Mouse (Mus musculus) E14TG2a.4 (cell line): ENCODE measurements around the gene Tmem246.
A peak's percentile ranks its signal among the peaks of the same experiment; 100 is the strongest.

Experiments
- H3K27me3 ChIP-seq: 2 replicates; pipeline ENCODE4 v1.6.1; 2014; ENCODE audit warnings: low read length, control low read depth; ENCODE audit not compliant: insufficient read depth
- H3K36me3 ChIP-seq: 2 replicates; pipeline ENCODE4 v1.6.1; 2014; ENCODE audit warnings: low read length, control low read depth; ENCODE audit not compliant: insufficient read depth
- H3K4me1 ChIP-seq: replicated peaks from 2 replicates; pipeline ENCODE4 v1.6.1; 2014; ENCODE audit warnings: low read depth, low read length, control low read depth
- H3K4me3 ChIP-seq: replicated peaks from 2 replicates; pipeline ENCODE4 v1.5.1; 2014; ENCODE audit warnings: mild to moderate bottlenecking, low read length
- H3K9me3 ChIP-seq: 2 replicates; pipeline ENCODE4 v1.6.1; 2014; ENCODE audit warnings: low read length, control low read depth
- CTCF ChIP-seq: conservative IDR thresholded peaks from 2 replicates; pipeline ENCODE4 v1.5.1; 2014; ENCODE audit warnings: low read length
- NANOG ChIP-seq: IDR thresholded peaks from 2 replicates; pipeline ENCODE4 v1.6.1; 2014; ENCODE audit warnings: borderline replicate concordance, low read length, mixed read lengths
- POU5F1 ChIP-seq: IDR thresholded peaks from 2 replicates; pipeline ENCODE4 v1.6.1; 2014; ENCODE audit warnings: low read length, borderline replicate concordance

The Tmem246 gene

GRCm38 (mm10) chr4:49590152-49590551, 7.5 kb downstream of the Tmem246 start:
- H3K36me3 ChIP-seq: no peaks in the 10 kb centered on the region
- no peak overlapping the region for H3K4me3 ChIP-seq
- H3K27me3 ChIP-seq: peaks cover 9% of the 10 kb centered on the region; the same call in 1 of the 2 replicates
- TF ChIP-seq POU5F1 (no peak), CTCF (no peak), NANOG (no peak)
- peaks cover 7% of the 10 kb centered on the region; the same call in 1 of the 2 replicates for H3K9me3 ChIP-seq
- no peaks in the 10 kb centered on the region for H3K4me1 ChIP-seq

GRCm38 (mm10) chr4:49586811-49587210, 10.9 kb downstream of the Tmem246 start:
- no peak for TF ChIP-seq POU5F1
- no peak for TF ChIP-seq CTCF
- no peak for TF ChIP-seq NANOG
- Histone ChIP-seq H3K36me3 (no peaks in the 10 kb centered on the region), H3K27me3 (no peaks in the 10 kb centered on the region; the same call in 1 of the 2 replicates), H3K9me3 (peaks cover 8% of the 10 kb centered on the region; the same call in 1 of the 2 replicates), H3K4me1 (no peaks in the 10 kb centered on the region), H3K4me3 (no peak overlapping the region)

- peaks cover 8% of the 10 kb centered on the region; the same call in 1 of the 2 replicates for H3K9me3 ChIP-seq
- TF ChIP-seq NANOG: no peak
- H3K4me3 ChIP-seq: no peak overlapping the region
- no peaks in the 10 kb centered on the region for H3K4me1 ChIP-seq
- no peaks in the 10 kb centered on the region; the same call in 1 of the 2 replicates for H3K27me3 ChIP-seq
- no peaks in the 10 kb centered on the region for H3K36me3 ChIP-seq
Measured at GRCm38 (mm10) chr4:49585524-49586101, 12.1 kb downstream of the Tmem246 start.

- Histone ChIP-seq H3K36me3 (no peaks in the 10 kb centered on the region), H3K4me1 (no peaks in the 10 kb centered on the region), H3K9me3 (peaks cover 8% of the 10 kb centered on the region; the same call in 1 of the 2 replicates), H3K27me3 (no peaks in the 10 kb centered on the region; the same call in 1 of the 2 replicates), H3K4me3 (no peak overlapping the region)
- TF ChIP-seq NANOG: no peak
- no peak for TF ChIP-seq POU5F1
- no peak for TF ChIP-seq CTCF
Measured at GRCm38 (mm10) chr4:49583965-49584831, 13.5 kb downstream of the Tmem246 start.

GRCm38 (mm10) chr4:49581256-49581655, 16.4 kb downstream of the Tmem246 start:
- no peak for TF ChIP-seq NANOG
- TF ChIP-seq CTCF: no peak
- no peak for TF ChIP-seq POU5F1
- H3K4me1 ChIP-seq: no peaks in the 10 kb centered on the region

GRCm38 (mm10) chr4:49572194-49572593, 25.5 kb downstream of the Tmem246 start:
- TF ChIP-seq NANOG (no peak), POU5F1 (no peak), CTCF (no peak)
- H3K4me1 ChIP-seq: no peaks in the 10 kb centered on the region
- H3K36me3 ChIP-seq: no peaks in the 10 kb centered on the region
- no peaks in the 10 kb centered on the region for H3K27me3 ChIP-seq
- H3K4me3 ChIP-seq: no peak overlapping the region
- no peaks in the 10 kb centered on the region for H3K9me3 ChIP-seq

More at GRCm38 (mm10) chr4:49581256-49581655, 16.4 kb downstream of the Tmem246 start:
- Histone ChIP-seq H3K27me3 (no peaks in the 10 kb centered on the region), H3K9me3 (peaks cover 8% of the 10 kb centered on the region; the same call in 1 of the 2 replicates), H3K36me3 (no peaks in the 10 kb centered on the region), H3K4me3 (no peak overlapping the region)

- Histone ChIP-seq H3K27me3 (0 out of 2 replicates have a peak, but pooled peaks cover 3% of the 10 kb centered on the region), H3K36me3 (no peaks in the 10 kb centered on the region), H3K4me1 (no peaks in the 10 kb centered on the region), H3K4me3 (no peak overlapping the region), H3K9me3 (no peaks in the 10 kb centered on the region)
- TF ChIP-seq NANOG: no peak
- TF ChIP-seq POU5F1: no peak
- TF ChIP-seq CTCF: peak; percentile 79
Measured at GRCm38 (mm10) chr4:49567613-49568012, 30.1 kb downstream of the Tmem246 start.

GRCm38 (mm10) chr4:49559915-49560772, 37.5 kb downstream of the Tmem246 start:
- Histone ChIP-seq H3K9me3 (no peaks in the 10 kb centered on the region), H3K36me3 (no peaks in the 10 kb centered on the region), H3K4me1 (no peaks in the 10 kb centered on the region), H3K27me3 (peaks cover 3% of the 10 kb centered on the region; the same call in 1 of the 2 replicates), H3K4me3 (no peak overlapping the region)
- TF ChIP-seq CTCF (no peak), POU5F1 (no peak), NANOG (no peak)
